Mouse (Mus musculus) neural tube, embryonic 11.5 days (tissue): ENCODE results near the gene Ankrd11. TPM values are rescaled to one million over a fixed set of nuclear protein-coding genes. Genes with fewer than 3 reads are reported as not detected.

Experiments
- ATAC-seq: fragments of 200-750 bp; cut with Nextera tagmentation; 2 replicates; pipeline ENCODE4 v1.8.0; 2017; ENCODE audit warnings: moderate number of reproducible peaks, mild to moderate bottlenecking, moderate TSS enrichment, moderate library complexity; ENCODE audit not compliant: insufficient read depth, low FRiP score, low TSS enrichment
- DNase-seq: peaks from one replicate; pipeline ENCODE4 v3.0.0-alpha.2; 2015; ENCODE audit warnings: low spot score
- H3K27ac ChIP-seq: fragments of 300-500 bp; sonication (generic); 2 replicates; pipeline ENCODE4 v1.5.1; 2014; ENCODE audit warnings: low read depth, mild to moderate bottlenecking, low read length
- H3K27me3 ChIP-seq: fragments of 300-500 bp; sonication (generic); 2 replicates; pipeline ENCODE4 v1.6.1; 2014; ENCODE audit warnings: mild to moderate bottlenecking, low read length, mixed read lengths; ENCODE audit not compliant: control insufficient read depth, insufficient read depth
- H3K36me3 ChIP-seq: fragments of 300-500 bp; sonication (generic); 2 replicates; pipeline ENCODE4 v1.6.1; 2014; ENCODE audit warnings: mild to moderate bottlenecking, low read length, moderate library complexity, mixed read lengths; ENCODE audit not compliant: control insufficient read depth, insufficient read depth
- H3K4me1 ChIP-seq: fragments of 300-500 bp; sonication (generic); 2 replicates; pipeline ENCODE4 v1.6.1; 2014; ENCODE audit warnings: low read length, mixed read lengths; ENCODE audit not compliant: control insufficient read depth, insufficient read depth
- H3K4me2 ChIP-seq: fragments of 300-500 bp; sonication (generic); 2 replicates; pipeline ENCODE4 v1.6.1; 2014; ENCODE audit warnings: low read depth, mild to moderate bottlenecking, moderate library complexity
- H3K4me3 ChIP-seq: fragments of 300-500 bp; sonication (generic); 2 replicates; pipeline ENCODE4 v1.5.1; 2014; ENCODE audit warnings: low read depth, low read length
- H3K9ac ChIP-seq: fragments of 300-500 bp; sonication (generic); 2 replicates; pipeline ENCODE4 v1.6.1; 2014; ENCODE audit warnings: mild to moderate bottlenecking, low read length
- H3K9me3 ChIP-seq: fragments of 300-500 bp; sonication (generic); 2 replicates; pipeline ENCODE4 v1.6.1; 2016; ENCODE audit warnings: low read length; ENCODE audit not compliant: control insufficient read depth
- WGBS: fragments of 180-500 bp; shearing (Covaris S2); extraction: QIAGEN DNeasy Blood & Tissue Kit; methylation state at CpG from one replicate; pipeline ENCODE4 v1.1.7; 2014; 5-methylcytosine and 5-hydroxymethylcytosine counted together
- polyA plus RNA-seq: library from polyadenylated mRNA; unstranded; fragments of >200 nt; fragmentation: Nextera tagmentation; extraction: Ambion mirVana; gene quantifications from 2 replicates; pipeline ENCODE4 v1.2.1, GENCODE M21; 2014

Ankrd11 gene
- polyA plus RNA-seq, 1 experiment from 2014 or later: 88.3 TPM

DNA sequence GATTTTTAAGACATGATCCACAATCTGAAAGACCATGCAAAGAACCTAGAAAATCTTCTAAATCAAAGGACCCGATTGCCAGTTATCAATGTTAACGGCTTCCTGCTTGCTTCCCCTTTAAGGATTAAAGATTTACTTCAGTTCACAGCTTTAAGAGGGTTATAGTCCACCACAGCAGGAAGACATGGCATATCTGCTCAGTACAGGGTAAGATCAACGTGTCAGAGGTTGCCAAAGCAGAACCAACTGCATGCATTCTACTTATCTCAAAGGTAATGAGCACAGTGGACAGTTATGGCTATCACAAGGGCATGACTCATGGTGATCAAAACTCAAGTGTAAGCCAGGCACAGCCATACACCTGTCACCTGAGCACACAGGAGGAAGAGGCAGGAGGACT lies 53.1 kb downstream of the Ankrd11 start:
- Histone ChIP-seq H3K9ac (no peak overlapping the region), H3K27me3 (no peaks in the 10 kb centered on the region), H3K9me3 (no peaks in the 10 kb centered on the region), H3K4me1 (peaks cover 10% of the 10 kb centered on the region), H3K4me3 (no peak overlapping the region), H3K36me3 (no peaks in the 10 kb centered on the region), H3K4me2 (no peak overlapping the region), H3K27ac (no peak overlapping the region)
- ATAC-seq: no peak
- 94% methylated on average over 3 of the region's 3 CpGs for WGBS
- no peak for DNase-seq

DNA sequence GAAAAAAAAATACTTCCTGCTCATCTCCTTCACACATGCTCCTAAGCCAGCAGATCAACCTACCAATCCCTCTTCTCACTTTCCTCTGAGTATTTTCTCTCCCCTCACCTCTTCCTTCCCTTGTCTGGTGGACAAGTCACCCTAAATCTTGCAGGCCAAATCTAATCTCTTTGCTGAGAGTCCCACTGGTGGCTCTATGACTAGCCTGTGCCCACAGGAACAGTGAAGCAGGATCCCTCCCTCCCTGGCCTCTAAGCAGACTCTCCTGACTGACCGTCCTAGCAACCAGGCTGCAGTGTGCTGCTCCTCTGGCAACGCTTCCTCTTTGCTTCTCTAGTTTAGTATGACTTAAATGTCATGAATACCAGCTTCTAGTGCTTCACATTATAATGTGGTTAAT lies 54.8 kb downstream of the Ankrd11 start:
- Histone ChIP-seq H3K27me3 (no peaks in the 10 kb centered on the region), H3K4me2 (no peak overlapping the region), H3K27ac (no peak overlapping the region), H3K4me1 (0 out of 2 replicates have a peak, but pooled peaks cover under 1% of the 10 kb centered on the region), H3K9me3 (no peaks in the 10 kb centered on the region), H3K36me3 (no peaks in the 10 kb centered on the region), H3K9ac (no peak overlapping the region), H3K4me3 (no peak overlapping the region)
- DNase-seq: no peak
- WGBS: 59% methylated on average over 2 of the region's 2 CpGs
- no peak for ATAC-seq

DNA sequence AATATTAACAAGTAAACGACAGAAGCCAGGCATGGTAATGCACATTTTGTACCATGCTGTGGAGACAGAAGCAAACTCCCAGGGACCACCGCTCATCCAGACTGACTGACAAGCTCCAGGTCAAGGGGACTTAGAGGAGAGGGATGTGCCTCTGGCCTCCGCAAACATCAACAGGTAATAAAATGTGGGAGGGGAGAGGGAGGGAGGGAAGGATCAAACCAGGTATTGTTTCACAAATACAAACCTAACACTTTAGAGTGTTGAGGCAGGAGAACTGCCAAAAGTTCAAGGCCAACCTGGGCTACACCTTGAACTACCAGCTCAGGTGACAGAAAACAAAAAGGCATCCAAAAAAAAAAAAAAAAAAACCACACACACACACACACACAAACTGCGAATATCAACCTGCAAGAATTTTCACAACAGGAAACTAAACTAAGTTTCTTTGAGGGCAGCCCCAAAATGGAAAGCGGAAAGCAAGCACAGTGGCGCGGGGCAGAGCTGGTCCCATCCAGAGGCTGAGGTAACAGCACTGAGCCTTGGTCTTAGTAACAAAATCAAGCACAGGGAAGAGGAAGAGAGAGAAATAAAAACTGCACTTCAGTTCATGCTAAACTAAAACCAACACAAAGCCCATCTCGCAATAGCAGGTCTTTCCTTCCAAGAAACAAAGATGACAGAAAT lies 55.4 kb downstream of the Ankrd11 start:
- no peak for DNase-seq
- no peak overlapping the region for H3K9ac ChIP-seq
- H3K36me3 ChIP-seq: no peaks in the 10 kb centered on the region
- no peak for ATAC-seq
- H3K4me1 ChIP-seq: no peaks in the 10 kb centered on the region
- no peak overlapping the region for H3K27ac ChIP-seq
- no peaks in the 10 kb centered on the region for H3K9me3 ChIP-seq
- WGBS: 76% methylated on average over 8 of the region's 8 CpGs
- no peak overlapping the region for H3K4me2 ChIP-seq
- no peaks in the 10 kb centered on the region for H3K27me3 ChIP-seq
- H3K4me3 ChIP-seq: no peak overlapping the region

DNA sequence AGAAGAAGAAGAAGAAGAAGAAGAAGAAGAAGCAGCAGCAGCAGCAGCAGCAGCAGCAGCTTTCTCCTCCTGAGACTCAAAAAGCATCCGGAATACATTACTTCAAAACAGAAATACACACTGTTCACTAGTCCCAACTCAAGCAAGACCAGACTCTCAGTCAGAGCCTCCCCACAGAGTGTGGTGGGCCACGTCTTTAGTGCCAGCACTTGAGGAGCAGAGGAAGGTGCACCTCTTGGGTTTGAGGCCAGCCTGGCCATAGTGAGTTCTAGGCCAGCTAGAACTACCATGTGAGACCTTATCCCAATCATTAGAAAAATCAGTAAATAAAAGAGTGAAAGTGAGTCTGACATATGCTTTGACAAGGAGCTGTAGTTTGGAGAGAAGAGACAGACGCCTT lies 57.9 kb downstream of the Ankrd11 start:
- DNase-seq (no peak), ATAC-seq (no peak)
- no peaks in the 10 kb centered on the region for H3K9me3 ChIP-seq
- WGBS: 88% methylated on average over 3 of the region's 3 CpGs
- H3K4me1 ChIP-seq: no peaks in the 10 kb centered on the region
- H3K4me2 ChIP-seq: no peak overlapping the region
- no peaks in the 10 kb centered on the region for H3K27me3 ChIP-seq
- no peak overlapping the region for H3K9ac ChIP-seq
- H3K27ac ChIP-seq: no peak overlapping the region
- H3K36me3 ChIP-seq: no peaks in the 10 kb centered on the region
- no peak overlapping the region for H3K4me3 ChIP-seq

DNA sequence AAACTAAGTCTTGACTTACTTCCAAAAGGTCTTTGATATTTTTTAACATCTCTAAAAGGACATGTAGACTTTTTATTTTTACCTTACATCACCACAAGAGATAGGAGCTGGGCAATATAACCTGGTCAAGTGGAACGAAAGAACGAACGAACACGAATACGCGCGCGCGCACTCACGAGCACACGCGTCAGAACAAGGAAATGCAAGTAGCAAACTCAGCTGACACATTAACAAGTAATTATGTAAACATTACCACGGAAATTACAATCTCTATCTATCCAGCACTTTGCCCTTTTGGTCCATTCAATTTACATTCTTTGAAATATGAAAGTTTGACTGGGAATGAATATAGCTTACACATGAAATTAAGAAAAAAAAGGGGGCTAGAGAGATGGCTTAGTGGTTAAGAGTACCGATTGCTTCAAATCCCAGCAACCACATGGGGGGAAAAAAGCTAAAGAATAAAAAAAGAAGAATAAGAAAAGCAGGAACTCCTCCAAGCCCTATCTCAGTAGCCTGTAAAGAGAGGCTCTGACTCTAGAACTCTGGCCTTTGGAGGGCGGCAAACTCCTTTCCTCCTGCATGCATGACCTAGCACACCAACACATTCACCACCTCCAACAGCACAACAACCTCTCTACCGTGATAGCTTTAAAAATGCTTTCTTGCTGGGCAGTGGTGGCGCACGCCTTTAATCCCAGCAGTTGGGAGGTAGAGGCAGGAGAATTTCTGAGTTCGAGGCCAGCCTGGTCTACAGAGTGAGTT lies 58.7 kb downstream of the Ankrd11 start:
- no peak overlapping the region for H3K9ac ChIP-seq
- ATAC-seq (no peak), DNase-seq (no peak)
- no peak overlapping the region for H3K27ac ChIP-seq
- no peaks in the 10 kb centered on the region for H3K27me3 ChIP-seq
- H3K9me3 ChIP-seq: no peaks in the 10 kb centered on the region
- H3K4me1 ChIP-seq: no peaks in the 10 kb centered on the region
- H3K36me3 ChIP-seq: no peaks in the 10 kb centered on the region
- no peak overlapping the region for H3K4me3 ChIP-seq
- 94% methylated on average over 19 of the region's 19 CpGs for WGBS
- no peak overlapping the region for H3K4me2 ChIP-seq

DNA sequence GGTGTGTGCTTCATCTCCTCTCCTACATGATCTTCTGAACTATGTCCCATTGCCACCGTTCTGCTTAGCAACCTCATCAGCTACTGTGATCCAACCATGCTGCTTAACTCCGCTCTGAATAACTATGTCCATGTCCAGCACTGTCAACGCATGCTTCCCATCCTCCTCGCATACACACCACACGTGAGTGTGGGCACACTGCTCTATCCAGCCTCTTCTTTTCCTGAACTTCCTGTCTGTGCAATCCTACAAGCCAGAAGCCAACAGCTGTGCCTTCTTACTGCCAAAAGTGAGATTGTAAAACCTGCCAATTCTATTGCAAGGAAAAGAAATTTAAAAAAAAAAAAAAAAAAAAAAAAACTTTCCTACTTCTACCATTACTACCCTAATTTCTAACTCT lies 60.4 kb downstream of the Ankrd11 start:
- H3K4me1 ChIP-seq: no peaks in the 10 kb centered on the region
- H3K4me2 ChIP-seq: no peak overlapping the region
- DNase-seq: no peak
- no peaks in the 10 kb centered on the region for H3K9me3 ChIP-seq
- no peak overlapping the region for H3K9ac ChIP-seq
- no peak overlapping the region for H3K27ac ChIP-seq
- H3K4me3 ChIP-seq: no peak overlapping the region
- WGBS: 90% methylated on average over 5 of the region's 5 CpGs
- H3K36me3 ChIP-seq: no peaks in the 10 kb centered on the region
- no peaks in the 10 kb centered on the region for H3K27me3 ChIP-seq
- no peak for ATAC-seq

DNA sequence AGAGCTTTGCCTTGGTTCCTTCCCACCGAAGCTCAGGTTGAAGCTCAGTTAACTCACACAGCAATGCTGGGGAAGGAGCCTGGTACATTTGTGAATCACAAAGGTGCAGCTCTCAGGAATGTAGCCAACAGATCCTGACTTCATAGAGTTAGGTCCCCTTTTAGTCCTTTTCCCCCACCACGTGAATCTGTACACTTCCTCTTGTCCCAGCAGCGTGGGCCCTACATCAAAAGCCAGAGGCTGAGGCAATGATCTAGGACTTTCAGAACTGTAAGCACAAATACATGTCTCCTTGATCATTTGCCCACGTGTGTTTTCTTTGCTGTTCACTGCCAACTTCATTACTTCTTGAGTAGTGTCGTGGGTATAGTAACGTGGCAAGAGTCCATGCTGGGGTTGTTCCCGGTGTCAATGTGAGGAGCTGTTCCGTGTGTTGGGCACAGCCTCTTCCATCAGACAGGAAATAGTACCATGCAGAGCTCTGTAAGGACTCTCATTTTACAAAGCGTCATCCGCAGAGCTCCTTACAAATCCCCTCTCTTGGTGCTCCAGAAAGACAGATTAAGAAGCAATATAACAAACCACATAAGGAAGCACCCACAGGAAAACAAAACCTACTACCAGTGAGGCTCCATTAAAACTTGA lies 62.1 kb downstream of the Ankrd11 start:
- H3K4me3 ChIP-seq: no peak overlapping the region
- H3K4me2 ChIP-seq: no peak overlapping the region
- DNase-seq: no peak
- H3K9me3 ChIP-seq: no peaks in the 10 kb centered on the region
- no peak overlapping the region for H3K27ac ChIP-seq
- no peak overlapping the region for H3K9ac ChIP-seq
- no peaks in the 10 kb centered on the region for H3K36me3 ChIP-seq
- no peak for ATAC-seq
- no peaks in the 10 kb centered on the region for H3K4me1 ChIP-seq
- H3K27me3 ChIP-seq: no peaks in the 10 kb centered on the region
- 76% methylated on average over 10 of the region's 10 CpGs for WGBS

DNA sequence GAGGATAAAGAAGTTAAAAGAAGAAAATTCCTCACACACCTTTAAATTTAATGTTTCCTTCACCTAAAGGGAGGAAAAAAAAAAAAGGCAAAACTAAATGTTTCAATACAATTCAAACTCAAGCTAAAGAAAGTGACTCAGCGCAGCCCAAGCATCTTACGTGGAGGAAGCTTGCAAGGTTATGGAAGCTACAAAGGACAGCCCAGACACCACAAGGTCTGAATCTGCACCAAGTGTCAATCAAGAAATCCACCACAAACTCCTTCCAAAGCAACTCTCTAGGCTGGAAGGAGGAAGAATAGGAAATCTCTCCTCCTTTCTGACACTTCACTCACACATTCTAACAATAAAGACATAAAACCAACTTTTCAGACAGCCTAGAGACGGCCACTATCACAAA lies 62.7 kb downstream of the Ankrd11 start:
- H3K27me3 ChIP-seq: no peaks in the 10 kb centered on the region
- H3K27ac ChIP-seq: no peak overlapping the region
- no peak overlapping the region for H3K9ac ChIP-seq
- no peak overlapping the region for H3K4me2 ChIP-seq
- H3K36me3 ChIP-seq: no peaks in the 10 kb centered on the region
- DNase-seq (no peak), ATAC-seq (no peak)
- H3K9me3 ChIP-seq: no peaks in the 10 kb centered on the region
- no peaks in the 10 kb centered on the region for H3K4me1 ChIP-seq
- 80% methylated on average over 3 of the region's 3 CpGs for WGBS
- H3K4me3 ChIP-seq: no peak overlapping the region

DNA sequence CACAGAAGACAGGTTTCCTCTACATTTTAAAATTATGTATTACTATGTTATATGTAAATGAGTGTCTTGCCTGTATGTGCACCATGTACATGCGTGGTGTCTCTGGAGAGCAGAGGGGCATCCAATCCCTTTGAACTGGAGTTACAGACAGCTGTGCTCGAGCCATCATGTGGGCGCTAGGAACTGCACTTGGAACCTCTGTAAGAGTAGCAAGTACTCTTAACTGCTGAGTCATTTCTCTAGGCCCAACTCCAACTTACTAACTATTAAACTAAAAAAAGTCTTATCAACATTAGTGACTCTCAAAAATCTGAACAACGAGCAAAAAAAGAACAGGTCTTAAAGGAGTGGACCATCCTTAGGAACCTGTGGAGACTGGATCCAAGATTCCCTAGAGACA lies 66.0 kb downstream of the Ankrd11 start:
- no peaks in the 10 kb centered on the region for H3K27me3 ChIP-seq
- H3K9me3 ChIP-seq: no peaks in the 10 kb centered on the region
- no peak overlapping the region for H3K27ac ChIP-seq
- 94% methylated on average over 4 of the region's 4 CpGs for WGBS
- H3K36me3 ChIP-seq: no peaks in the 10 kb centered on the region
- no peak overlapping the region for H3K4me2 ChIP-seq
- ATAC-seq (no peak), DNase-seq (no peak)
- H3K4me1 ChIP-seq: no peaks in the 10 kb centered on the region
- no peak overlapping the region for H3K4me3 ChIP-seq
- no peak overlapping the region for H3K9ac ChIP-seq
